Mouse (Mus musculus) C2C12 (cell line): Measurements from ENCODE around the gene Nek6.

Experiments used
- CTCF ChIP-seq: IDR thresholded peaks from one replicate; pipeline ENCODE4 v1.5.1; 2011; ENCODE audit not compliant: control insufficient read depth, insufficient read depth, insufficient read length
- MAX ChIP-seq: IDR thresholded peaks from one replicate; pipeline ENCODE4 v1.6.1; 2011; ENCODE audit warnings: mild to moderate bottlenecking, control low read depth

DNA sequence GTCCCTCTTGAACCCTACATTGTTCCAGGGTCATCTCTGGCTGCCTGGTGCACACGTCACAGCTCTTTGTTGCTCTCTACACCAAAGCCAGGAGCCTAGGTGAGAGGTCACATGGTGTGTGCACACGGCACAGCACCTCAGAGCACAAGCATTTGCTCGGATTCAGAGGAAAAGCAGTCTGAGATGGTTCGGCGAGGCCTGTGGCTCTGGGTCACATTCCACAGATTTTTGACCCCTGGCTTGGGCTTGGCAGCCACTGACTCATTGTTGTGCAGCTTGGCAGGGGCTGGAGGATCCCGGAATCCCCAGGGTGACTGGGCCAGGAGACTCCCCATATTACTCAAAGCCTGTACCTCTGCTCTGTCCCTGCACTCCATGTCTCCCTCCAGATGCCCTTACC lies 34.8 kb downstream of the Nek6 start:
- TF ChIP-seq MAX (peak; percentile 82), CTCF (no peak)
